Mouse (Mus musculus) myocyte (in vitro differentiated cells): ENCODE measurements around the gene Midn.

Experiments used
- MAX ChIP-seq: IDR thresholded peaks from one replicate; pipeline ENCODE4 v1.6.1; 2011; ENCODE audit warnings: low read depth, mild to moderate bottlenecking, control low read depth
- MYOD1 ChIP-seq, 3 experiments: IDR thresholded peaks; one replicate each; pipeline ENCODE4 v1.6.1; 2011; ENCODE audit warnings: control low read depth in 2 of 3, low read depth in 2 of 3, mild to moderate bottlenecking in 2 of 3, moderate library complexity in 1 of 3; ENCODE audit not compliant: insufficient read length in 2 of 3, control insufficient read depth in 1 of 3
- REST ChIP-seq: IDR thresholded peaks from one replicate; pipeline ENCODE4 v1.6.1; 2011; ENCODE audit warnings: mild to moderate bottlenecking, control low read depth, moderate library complexity; ENCODE audit not compliant: insufficient read depth, insufficient read length

GRCm38 (mm10) chr10:80168038-80168661 is 20.1 kb downstream of the Midn start:
- no peak for TF ChIP-seq REST
- TF ChIP-seq MAX: no peak
- TF ChIP-seq MYOD1 (IDR thresholded peaks at IDR 0.05; ENCODE audit: control insufficient read depth in 1 of 3, insufficient read length in 2 of 3, low read depth in 2 of 3): no peak
